Mouse (Mus musculus): ENCODE measurements around the gene Opcml.

DNA sequence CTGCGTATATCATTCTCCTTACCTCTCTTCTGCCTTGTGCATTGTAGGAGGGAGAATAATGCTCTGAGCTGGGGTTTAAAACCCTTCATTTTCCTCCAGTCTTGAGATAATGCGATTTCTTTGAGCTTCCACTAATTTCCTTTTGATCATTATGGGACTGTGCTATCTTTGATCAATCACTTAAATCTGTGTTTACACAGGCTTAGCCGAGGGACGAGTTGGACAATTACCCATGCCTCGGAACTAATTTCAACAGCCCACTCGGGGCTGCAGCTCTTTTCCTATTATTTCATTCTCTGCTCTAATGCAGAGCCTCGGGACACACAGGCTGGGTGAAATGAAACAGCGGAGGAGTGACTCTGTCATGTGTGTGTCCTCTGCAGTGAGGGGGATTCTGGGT is 220.9 kb downstream of the Opcml start:
- TF ChIP-seq POLR2A (IDR thresholded peaks at IDR 0.05; ENCODE audit: extremely low read depth, insufficient read depth, low read length) (no peak), CTCF (IDR thresholded peaks at IDR 0.05; ENCODE audit: extremely low read depth, insufficient read depth, low read length) (no peak)

All from cortical plate, adult 2 months (tissue).